Mouse (Mus musculus) adipose tissue, adult 10 weeks (tissue): ENCODE data around the gene Crisp2. TPM values are rescaled to one million over a fixed set of nuclear protein-coding genes. Genes with fewer than 3 reads are reported as not detected.

Source experiments
- polyA plus RNA-seq: library from polyadenylated mRNA; stranded (reverse); fragments of 350-450 nt; fragmentation: Illumina TruSeq; extraction: RNeasy Lipid Tissue Mini Kit (QIAGEN cat#74804); gene quantifications from one replicate; pipeline ENCODE4 v1.2.3, GENCODE M21; 2014; ENCODE audit warnings: low read depth, low replicate concordance

The Crisp2 gene
- polyA plus RNA-seq, result 72.0 TPM

GRCm38 (mm10) chr17:40806953-40807572 is at the start of gene Crisp2:
Crisp2 (minus strand) TSS chr17:40807003.

DNA sequence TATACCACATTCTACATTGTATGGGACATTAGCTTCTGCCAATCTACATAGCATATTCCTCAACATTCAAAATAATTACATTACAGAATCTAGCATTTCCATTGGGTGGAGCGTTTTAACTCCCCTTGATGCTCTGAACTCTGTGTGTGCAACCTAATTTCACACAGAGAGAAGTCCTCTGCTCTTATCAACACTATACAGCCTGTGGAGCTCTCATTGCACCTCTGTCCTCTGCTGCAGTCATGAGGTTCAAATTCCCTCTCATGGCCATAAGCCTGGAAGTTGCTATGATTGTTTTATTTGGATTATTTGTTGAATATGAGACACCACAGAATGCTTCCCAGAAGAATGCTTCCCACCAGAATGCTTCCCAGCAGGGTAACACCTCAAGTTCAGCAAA is 4.1 kb upstream of the Crisp2 start, which contains the start of gene Rhag:
Rhag (plus strand) TSS at position 193 of the 400 bp plus-strand sequence.

GRCm38 (mm10) chr17:40726820-40727219 is 80.0 kb downstream of the Crisp2 start, which contains the start of gene Esp1:
Esp1 (plus strand) TSS chr17:40727120.

Other genes with a start within 250 kb of the Crisp2 start
- not detected for gene Esp6, start 245.5 kb downstream of the Crisp2 start, polyA plus RNA-seq
- not detected for gene Esp4, start 208.4 kb downstream of the Crisp2 start, polyA plus RNA-seq
- not detected for gene Esp3, start 174.9 kb downstream of the Crisp2 start, polyA plus RNA-seq
- not detected for gene Esp1, start 79.9 kb downstream of the Crisp2 start, polyA plus RNA-seq
- gene Rhag, start 4.1 kb upstream of the Crisp2 start, polyA plus RNA-seq, result not detected
- 2.8 TPM for gene 9130008F23Rik, start 73.6 kb upstream of the Crisp2 start, polyA plus RNA-seq
- not detected for gene Glyatl3, start 107.3 kb upstream of the Crisp2 start, polyA plus RNA-seq
- 50.7 TPM for gene Mut, start 127.7 kb upstream of the Crisp2 start, polyA plus RNA-seq
- 4.1 TPM for gene Cenpq, start 128.0 kb upstream of the Crisp2 start, polyA plus RNA-seq